In genomic region chr8:122720811-122721640, GRCm38 (mm10) we compare ENCODE assay signal across 7 mouse cellular contexts. TPM values are rescaled to one million over a fixed set of nuclear protein-coding genes. Genes with fewer than 3 reads are reported as not detected.
A peak's percentile ranks its signal among the peaks of the same experiment; 100 is the strongest.
DNase-seq lines count a peak whose midpoint lies in the region; ATAC-seq and TF ChIP-seq lines count a peak whose summit lies in the region.

No protein-coding gene starts in this region.

- H3K36me3 ChIP-seq in G1E (replicated peaks) = no peaks in the 10 kb centered on the region
- no peaks in the 10 kb centered on the region for H3K36me3 ChIP-seq in heart, adult 2 months (ENCODE audit: control insufficient read depth, insufficient read depth, low read length)
- H3K36me3 ChIP-seq in liver, embryonic 13.5 days = no peaks in the 10 kb centered on the region

- H3K79me2 ChIP-seq in heart, adult 2 months (replicated peaks; ENCODE audit: control insufficient read depth, insufficient read depth, low read length) = no peaks in the 10 kb centered on the region

- TF ChIP-seq CTCF in G1E (IDR thresholded peaks at IDR 0.05; ENCODE audit: low read depth, low read length) = no peak
- no peak for TF ChIP-seq CTCF in heart, adult 2 months (IDR thresholded peaks at IDR 0.05)

- 0 out of 2 replicates have a peak overlapping the region, but pooled peaks have one; percentile 17 for H3K9ac ChIP-seq in heart, adult 2 months (ENCODE audit: low read depth, low read length)
- H3K9ac ChIP-seq in liver, embryonic 13.5 days = peak overlapping the region; percentile 69

- H3K4me2 ChIP-seq in liver, embryonic 13.5 days = peak overlapping the region; percentile 94

- H3K4me3 ChIP-seq in G1E (ENCODE audit: low read depth, low read length) = peak overlapping the region; percentile 64; the same call in 1 of the 2 replicates
- no peak overlapping the region for H3K4me3 ChIP-seq in heart, adult 2 months
- H3K4me3 ChIP-seq in liver, embryonic 13.5 days (replicated peaks) = peak overlapping the region; percentile 58

- DNase-seq in G1E (ENCODE audit: low spot score) = peak; percentile 29
- peak; percentile 50 for DNase-seq in c-Kit-negative CD71-positive TER-119-positive erythroid progenitor cells, embryonic 14.5 days (ENCODE audit: low read depth, low spot score)
- peak in 1 of 2 experiments; percentile 46 for DNase-seq in heart, adult 2 months
- no peak for DNase-seq in liver, embryonic 13.5 days
- no peak for DNase-seq in right cerebral cortex, adult 18-20 months
- no peak for DNase-seq in layer of hippocampus, adult 9-10 months (ENCODE audit: low spot score)

- no peak for TF ChIP-seq EP300 in heart, adult 2 months (IDR thresholded peaks at IDR 0.05; ENCODE audit: insufficient read depth, low read depth, low read length)

- ATAC-seq in G1E (ENCODE audit: extremely low read depth, insufficient number of reproducible peaks, low FRiP score, poor library complexity, severe bottlenecking) = no peak
- peak; percentile 39 for ATAC-seq in liver, embryonic 13.5 days (ENCODE audit: low read depth)
- peak; percentile 17; the same call in 1 of the 2 replicates for ATAC-seq in neutrophil, adult 5-6 weeks (ENCODE audit: extremely low read depth, insufficient number of reproducible peaks, low FRiP score, poor library complexity, severe bottlenecking)

- intact Hi-C loops in heart, adult 2 months (cut with DNase I) = no loop called here

- peak overlapping the region; percentile 45 for H3K27ac ChIP-seq in heart, adult 2 months
- H3K27ac ChIP-seq in liver, embryonic 13.5 days = peak overlapping the region; percentile 97

- H3K27me3 ChIP-seq in G1E (ENCODE audit: insufficient read depth, low read length) = peaks cover 63% of the 10 kb centered on the region
- no peaks in the 10 kb centered on the region for H3K27me3 ChIP-seq in heart, adult 2 months (ENCODE audit: control insufficient read depth, insufficient read depth, low read length)
- H3K27me3 ChIP-seq in liver, embryonic 13.5 days = peaks cover 80% of the 10 kb centered on the region

- H3K4me1 ChIP-seq in G1E (ENCODE audit: insufficient read depth, low read depth, low read length) = peaks cover 78% of the 10 kb centered on the region
- peaks cover 13% of the 10 kb centered on the region for H3K4me1 ChIP-seq in heart, adult 2 months (ENCODE audit: control insufficient read depth, insufficient read depth, low read length)
- H3K4me1 ChIP-seq in liver, embryonic 13.5 days (replicated peaks) = peaks cover 66% of the 10 kb centered on the region

- H3K9me3 ChIP-seq in G1E (replicated peaks) = no peaks in the 10 kb centered on the region
- no peaks in the 10 kb centered on the region for H3K9me3 ChIP-seq in liver, embryonic 13.5 days (replicated peaks)

- WGBS in heart, adult 2 months = 27% methylated on average over 14 of the region's 14 CpGs
- WGBS in liver, embryonic 13.5 days (ENCODE audit: insufficient replicate concordance) = 23% methylated on average over 14 of the region's 14 CpGs

- TF ChIP-seq POLR2A in heart, adult 2 months (IDR thresholded peaks at IDR 0.05; ENCODE audit: insufficient read depth, low read depth, low read length) = no peak

RNA-seq across cellular contexts. Expression of gene Cbfa2t3, which starts 22.1 kb away (rescaled TPM):
- 99.0 and 106 TPM in 2 replicates for total RNA-seq in G1E (2014; fragmentation: Nextera tagmentation)
- total RNA-seq in G1E (2017) = 18.8 and 19.9 TPM in 2 replicates
- 287 TPM in 2 replicates for polyA plus RNA-seq in G1E (2012)
- total RNA-seq in heart, adult 2 months (2021) = 10 to 100 TPM; 21.8 to 22.3 TPM
- 10.2 and 10.9 TPM in 2 replicates for polyA plus RNA-seq in heart, adult 2 months (2012; rRNA removed)
- polyA plus RNA-seq in liver, embryonic 13.5 days (2015; fragmentation: Nextera tagmentation; extraction: Ambion mirVana) = 4.5 and 5.7 TPM in 2 replicates
- 6.8 and 17.8 TPM in 2 replicates for total RNA-seq in neutrophil, adult 5-6 weeks (2017)

RNA-seq across cellular contexts. Expression of gene Acsf3, which starts 54.3 kb away (rescaled TPM):
- not detected in 2 replicates for total RNA-seq in G1E (2014; fragmentation: Nextera tagmentation)
- 0.41 and 0.49 TPM in 2 replicates for total RNA-seq in G1E (2017)
- 0.63 and 0.74 TPM in 2 replicates for polyA plus RNA-seq in G1E (2012)
- total RNA-seq in heart, adult 2 months (2021) = 10 to 100 TPM; 25.1 to 29.6 TPM
- 25.6 and 33.6 TPM in 2 replicates for polyA plus RNA-seq in heart, adult 2 months (2012; rRNA removed)
- polyA plus RNA-seq in liver, embryonic 13.5 days (2015; fragmentation: Nextera tagmentation; extraction: Ambion mirVana) = 7.9 and 8.5 TPM in 2 replicates
- 5.2 and 8.3 TPM in 2 replicates for total RNA-seq in neutrophil, adult 5-6 weeks (2017)

Comparison
In these comparisons a context has a peak if more than half of its experiments do, and no peak if none do; other contexts are left out.
1. DNase-seq: peak in G1E (single experiment) and c-Kit-negative CD71-positive TER-119-positive erythroid progenitor cells, embryonic 14.5 days (single experiment); none in liver, embryonic 13.5 days (single experiment), right cerebral cortex, adult 18-20 months (single experiment) and layer of hippocampus, adult 9-10 months (single experiment).